Mouse (Mus musculus) thymus, adult 2 months (tissue): ENCODE measurements around the gene Elof1.

ENCODE experiments used
- CTCF ChIP-seq: fragments of 200-500 bp; IDR thresholded peaks from 2 replicates; pipeline ENCODE4 v1.5.1; 2012; ENCODE audit warnings: mild to moderate bottlenecking, control low read depth, low read length, moderate library complexity, borderline replicate concordance; ENCODE audit not compliant: control insufficient read depth, poor library complexity, insufficient read depth; ENCODE audit errors: extremely low read depth
- POLR2A ChIP-seq: fragments of 200-500 bp; IDR thresholded peaks from 2 replicates; pipeline ENCODE4 v1.6.1; 2012; ENCODE audit warnings: mild to moderate bottlenecking, low read length, control low read depth, moderate library complexity; ENCODE audit not compliant: control insufficient read depth, poor library complexity, insufficient read depth; ENCODE audit errors: extremely low read depth

GRCm38 (mm10) chr9:22153810-22154209 lies 36.8 kb upstream of the Elof1 start:
- TF ChIP-seq CTCF, result no peak
- TF ChIP-seq POLR2A, result no peak
